Mouse (Mus musculus) thymus, adult 18-20 months (tissue): Measurements from ENCODE around the gene Rab3a.

ENCODE experiments used
- DNase-seq, 2 experiments: peaks; one replicate each; pipeline ENCODE4 v3.0.0; 2022; ENCODE audit warnings: mixed read lengths in 2 of 2

The Rab3a gene

DNA sequence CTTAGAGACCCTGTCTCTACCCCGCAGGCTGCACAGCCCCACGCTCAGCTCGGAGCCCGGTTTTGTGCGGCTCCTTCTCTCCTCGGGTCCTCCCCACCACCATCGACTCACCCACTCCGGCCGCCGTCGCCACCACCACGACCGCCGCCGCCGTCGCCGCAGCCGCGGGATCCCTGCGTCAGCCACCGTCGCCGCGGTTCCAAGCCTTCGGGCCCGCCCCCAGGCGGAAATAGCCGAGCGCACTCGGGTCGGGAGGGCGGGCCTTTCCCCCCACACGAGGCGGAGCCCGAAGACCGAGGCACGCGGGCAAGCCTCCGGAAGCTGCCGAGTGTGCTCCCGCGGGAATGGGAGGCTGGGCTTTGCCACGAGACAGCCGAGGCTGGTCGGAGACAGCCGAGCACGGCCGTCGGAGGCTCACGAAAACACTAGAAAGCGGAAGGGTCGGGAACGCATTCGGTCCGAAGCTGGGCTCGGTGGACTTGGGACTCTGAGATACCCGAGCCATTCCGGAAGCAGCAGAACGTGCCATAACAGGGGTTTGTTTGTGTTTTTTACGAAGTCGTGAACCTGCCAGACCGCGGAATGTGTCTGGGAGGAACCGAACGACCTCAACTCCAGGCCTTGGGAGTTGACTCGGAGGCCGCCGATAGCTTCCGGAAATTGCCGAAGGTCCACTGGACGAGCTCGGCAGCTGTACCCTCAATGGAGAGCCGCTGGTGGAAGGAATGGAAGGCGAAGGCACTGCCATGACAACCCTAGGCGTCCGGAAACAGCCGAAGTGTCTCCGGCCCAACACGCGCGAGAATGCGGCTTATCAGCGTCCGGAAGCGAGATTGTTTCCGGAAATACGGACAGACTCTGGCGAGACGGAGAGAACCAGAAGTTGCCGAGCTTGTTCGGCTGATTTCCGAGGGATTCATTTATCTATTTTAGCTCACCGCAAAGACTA is 22.3 kb downstream of the Rab3a start, which contains the start of gene Pik3r2:
Gene Pik3r2 (minus strand): TSS at position 218 of the 949 bp plus-strand sequence.
- DNase-seq = peak; percentile 93

DNA sequence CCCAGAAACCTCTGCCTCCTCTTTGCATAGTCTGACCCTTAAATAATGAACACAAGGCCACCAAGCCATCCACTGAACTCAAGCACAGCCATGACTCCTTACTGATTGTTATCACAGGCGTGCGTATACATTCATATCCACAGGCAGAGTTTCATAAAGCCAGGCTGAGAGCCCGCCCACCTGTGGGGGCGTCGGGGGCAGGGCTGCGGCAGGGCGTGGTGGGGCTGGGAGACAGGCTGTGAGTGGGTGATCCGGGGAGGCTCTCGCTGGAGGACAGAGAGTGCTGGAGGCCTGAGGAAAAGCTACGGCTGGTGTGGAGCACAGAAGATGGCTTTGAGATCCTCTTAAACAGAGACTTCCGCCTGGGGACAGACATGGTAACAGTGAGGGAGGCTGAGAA is 25.6 kb downstream of the Rab3a start:
- no peak for DNase-seq

DNA sequence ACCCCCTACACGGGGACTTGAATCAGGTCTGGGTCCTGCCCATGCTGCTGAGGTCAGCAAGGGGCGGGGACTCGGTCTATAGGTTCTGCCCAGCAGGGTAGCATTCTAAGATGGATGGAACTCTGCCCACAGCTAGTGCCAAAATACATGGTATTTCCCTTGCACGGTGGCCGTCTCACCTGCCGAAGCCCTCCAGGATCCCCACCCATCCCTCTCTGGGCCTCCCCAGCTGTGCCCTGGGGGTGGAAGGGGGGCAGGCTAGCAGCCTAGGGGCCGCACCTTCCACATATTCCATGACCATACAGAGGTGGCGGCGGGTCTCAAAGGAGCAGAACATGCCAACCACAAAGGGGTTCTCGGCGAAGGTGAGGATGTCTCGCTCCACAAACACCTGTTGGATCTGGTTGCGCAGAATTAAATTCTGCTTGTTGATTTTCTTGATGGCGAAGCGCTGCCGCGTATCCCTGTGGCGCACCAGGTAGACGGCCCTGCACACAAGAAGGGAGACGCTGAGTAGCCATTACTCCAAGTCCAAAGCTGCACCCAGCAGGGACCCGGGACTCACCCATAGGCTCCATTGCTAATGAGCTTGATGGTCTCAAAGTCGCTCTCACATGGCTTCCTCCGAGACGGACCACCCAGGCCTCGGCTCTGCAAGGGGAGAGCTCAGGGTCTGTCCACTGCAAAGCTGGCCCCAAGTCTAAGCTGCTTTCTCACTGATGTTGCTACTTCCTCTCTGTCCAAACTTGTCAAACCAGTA is 32.0 kb downstream of the Rab3a start:
- DNase-seq = no peak

DNA sequence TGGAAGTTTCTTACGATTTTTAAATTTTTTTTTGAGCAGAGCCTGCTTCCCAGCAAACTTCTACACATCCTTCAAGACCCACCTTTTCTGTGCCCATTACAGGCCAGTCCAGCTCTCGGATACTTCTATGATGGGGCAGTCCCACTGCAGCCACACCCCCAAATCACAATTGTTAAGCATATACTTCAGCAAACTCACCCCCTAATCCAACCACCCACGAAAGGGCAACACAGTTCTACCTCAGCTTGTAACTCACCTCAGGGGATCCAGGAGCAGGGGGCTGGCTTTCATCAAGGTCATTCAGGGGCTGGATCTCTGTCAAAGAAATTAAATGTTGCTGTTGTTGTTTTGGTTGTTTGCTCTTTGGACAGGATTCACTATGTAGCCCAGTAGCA is 32.6 kb downstream of the Rab3a start:
- DNase-seq = no peak

DNA sequence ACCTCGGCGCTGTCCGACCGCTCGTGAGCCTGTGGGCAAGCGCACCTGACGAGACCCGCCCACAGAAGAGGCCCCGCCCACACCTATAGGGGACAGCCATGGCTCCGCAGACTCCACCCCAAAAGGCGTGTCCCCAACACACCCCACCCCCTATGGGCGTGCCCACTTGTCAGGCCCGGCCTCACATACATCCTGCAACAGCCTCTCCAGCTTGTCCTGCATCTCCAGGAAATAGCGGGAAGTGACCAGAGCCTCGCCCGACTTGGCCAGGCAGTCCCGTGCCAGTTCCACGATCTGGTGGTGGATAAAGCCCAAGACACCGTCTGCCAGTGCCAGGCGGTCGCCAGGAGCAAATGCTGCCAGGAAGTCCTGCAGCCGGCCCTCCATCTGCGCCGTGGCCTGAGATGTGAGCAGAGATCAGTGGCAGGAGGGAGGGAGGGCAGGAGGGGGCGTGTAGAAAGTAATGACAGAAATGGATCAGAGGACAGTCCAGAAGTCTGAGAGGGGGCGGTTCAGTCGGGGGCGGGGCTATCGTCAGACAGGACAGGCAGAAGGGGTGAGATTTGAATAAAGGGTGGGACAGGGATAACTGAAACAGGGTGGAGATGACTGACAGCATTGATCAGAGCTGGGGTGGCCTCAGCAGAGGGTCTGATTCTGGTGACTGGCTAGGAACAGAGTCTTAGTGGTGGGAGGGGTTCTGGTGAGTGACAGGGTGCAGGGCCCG is 33.6 kb downstream of the Rab3a start:
- DNase-seq = no peak

DNA sequence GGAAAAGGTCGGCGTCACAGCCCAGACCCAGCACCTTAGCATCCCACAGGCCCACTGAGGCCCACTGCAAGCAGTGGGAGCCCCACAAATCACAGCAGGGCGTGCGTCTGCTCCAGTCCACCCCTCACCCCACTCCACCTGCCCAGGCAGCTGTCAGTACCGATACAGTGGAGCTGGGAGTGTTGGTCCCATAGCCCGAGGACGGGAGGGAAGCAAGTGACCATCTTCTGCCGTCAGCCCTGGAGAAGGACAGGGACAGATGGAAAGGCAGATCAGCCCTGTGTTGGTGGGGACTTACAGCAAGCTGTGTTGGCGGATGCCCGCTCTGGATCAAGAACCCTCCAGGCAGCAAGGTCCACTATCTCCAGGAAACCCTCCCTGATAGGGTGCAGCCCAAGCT is 34.6 kb downstream of the Rab3a start:
- no peak for DNase-seq

DNA sequence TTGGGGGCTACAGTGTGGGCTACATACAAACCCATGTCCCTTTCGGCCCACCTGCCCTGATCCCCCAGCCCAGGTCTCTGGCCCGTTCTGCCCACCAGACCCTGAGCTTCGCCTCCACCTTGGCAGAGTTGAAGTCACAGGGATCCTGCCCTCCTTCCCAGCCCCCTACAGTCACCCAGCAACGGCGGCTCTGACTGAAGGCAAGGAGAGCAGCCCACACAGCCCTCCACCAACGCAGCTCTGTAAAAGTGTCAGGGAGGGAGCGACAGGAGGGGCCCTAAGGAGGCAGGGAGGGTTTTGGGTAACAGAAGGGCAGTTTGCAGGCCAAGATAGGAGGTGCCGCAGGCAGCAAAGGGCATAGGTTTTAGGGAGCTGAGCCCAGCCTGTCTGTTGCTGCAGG is 36.4 kb downstream of the Rab3a start:
- DNase-seq = no peak

DNA sequence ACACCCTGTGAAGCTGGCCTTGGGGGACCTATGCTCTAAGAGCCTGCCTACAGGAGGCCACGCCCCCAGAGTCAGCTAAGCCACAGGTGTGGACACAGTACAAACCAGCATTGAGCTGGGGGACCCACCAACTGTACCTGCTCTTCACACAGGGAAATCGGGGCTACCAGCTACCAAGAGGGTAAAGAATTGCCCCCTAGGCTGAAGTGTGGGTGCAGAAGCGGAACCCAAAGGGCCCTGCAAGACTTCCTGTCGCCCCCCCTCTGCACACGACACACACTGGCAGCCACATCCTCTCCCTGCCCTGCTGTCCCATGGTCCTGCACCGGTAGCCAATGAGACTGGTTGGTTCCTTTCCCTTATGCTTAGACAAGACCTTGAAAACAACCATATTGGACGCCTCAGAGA is 36.8 kb downstream of the Rab3a start:
- DNase-seq = peak; percentile 69 to 85

DNA sequence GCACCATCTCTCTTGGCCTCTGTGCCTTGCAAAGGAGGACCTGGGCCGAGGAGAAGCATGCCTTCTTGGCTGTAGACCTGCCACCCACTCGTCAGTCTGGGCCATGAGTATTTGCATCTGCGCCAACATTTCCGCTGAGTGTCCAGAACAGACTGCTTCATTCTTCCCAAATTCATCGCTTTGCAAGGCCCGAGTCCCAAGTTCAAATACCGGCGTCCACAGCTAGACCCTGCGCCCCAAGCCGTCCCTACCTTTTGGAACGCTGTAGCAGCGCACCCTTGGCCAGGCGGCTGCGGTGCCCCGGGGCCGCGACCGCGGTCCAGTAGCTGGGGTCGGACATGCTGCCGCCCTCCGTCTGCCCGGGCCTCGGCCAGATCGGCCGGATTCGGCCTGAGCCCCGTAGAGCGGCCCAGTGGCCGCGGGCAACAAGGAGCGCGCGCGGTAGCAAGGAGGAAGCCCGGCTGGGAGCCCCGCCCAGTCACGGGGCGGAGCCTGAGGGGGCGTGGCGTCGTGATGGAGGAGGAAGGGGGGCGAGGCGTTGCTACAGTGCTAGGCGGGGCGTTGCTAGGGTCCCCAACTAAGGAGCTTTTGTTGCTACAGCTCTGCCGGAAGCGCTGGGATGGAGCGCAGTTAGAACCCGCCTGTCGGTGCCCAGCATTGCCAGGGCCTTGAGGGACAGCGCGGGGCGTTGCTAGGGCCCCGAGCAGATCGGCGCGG is 37.7 kb downstream of the Rab3a start:
- peak; percentile 96 to 98 for DNase-seq

DNA sequence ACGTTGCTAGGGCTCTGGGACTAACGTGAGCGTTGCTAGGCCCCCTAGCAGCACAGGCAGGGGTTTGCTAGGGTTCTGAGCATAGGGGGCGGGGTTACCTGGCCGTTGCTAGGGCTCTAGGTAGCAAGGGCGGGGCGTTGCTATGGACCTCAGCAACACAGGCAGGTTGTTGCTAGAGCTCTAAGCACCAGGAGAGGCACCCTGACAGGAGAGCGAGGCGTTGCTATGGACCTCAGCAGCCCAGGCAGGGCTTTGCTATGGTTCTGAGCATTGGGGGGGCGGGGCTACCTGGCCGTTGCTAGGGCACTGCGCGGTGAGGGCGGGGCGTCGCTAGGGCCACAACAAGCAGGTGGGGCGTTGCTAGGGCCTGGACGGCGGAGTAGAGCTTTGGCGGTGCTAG is 38.2 kb downstream of the Rab3a start:
- DNase-seq = no peak

DNA sequence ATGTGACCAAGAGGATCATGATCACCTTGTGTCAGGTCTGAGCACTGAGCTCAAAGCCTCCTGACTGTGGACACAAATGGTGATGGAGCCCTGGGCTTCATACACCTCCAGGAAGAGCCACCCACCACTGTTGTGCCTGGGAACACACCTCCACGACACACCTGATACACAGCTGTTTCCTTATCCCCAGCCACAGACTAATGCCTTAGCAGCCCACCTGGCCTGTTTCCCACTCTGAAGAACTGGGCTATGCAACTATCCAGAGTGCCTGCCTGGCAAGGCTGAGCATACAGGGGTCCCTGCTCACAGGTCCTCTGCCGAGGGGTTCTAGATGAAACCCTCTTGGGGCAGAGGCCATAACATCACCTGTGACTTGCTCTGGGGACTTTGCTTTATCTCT is 39.7 kb downstream of the Rab3a start:
- no peak for DNase-seq

DNA sequence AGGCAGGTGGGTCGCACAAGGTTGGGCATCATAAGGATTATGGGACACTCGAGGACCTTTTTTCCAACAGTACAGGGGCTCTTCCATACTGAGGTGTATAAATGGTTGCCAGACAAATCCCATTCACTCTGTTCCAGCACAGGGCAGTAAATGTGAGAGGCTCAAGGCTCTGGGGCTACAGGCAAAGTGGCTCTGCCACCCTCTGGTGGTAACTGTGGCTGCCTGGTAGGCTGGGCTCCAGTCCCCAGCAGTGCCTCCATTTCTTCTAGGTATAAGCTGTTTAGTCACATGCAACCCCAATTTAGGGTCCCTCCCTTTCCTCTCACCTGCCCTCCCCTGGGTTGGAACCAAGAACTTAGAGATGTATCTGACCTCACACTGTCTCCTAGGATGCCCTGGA is 40.9 kb downstream of the Rab3a start:
- no peak for DNase-seq

DNA sequence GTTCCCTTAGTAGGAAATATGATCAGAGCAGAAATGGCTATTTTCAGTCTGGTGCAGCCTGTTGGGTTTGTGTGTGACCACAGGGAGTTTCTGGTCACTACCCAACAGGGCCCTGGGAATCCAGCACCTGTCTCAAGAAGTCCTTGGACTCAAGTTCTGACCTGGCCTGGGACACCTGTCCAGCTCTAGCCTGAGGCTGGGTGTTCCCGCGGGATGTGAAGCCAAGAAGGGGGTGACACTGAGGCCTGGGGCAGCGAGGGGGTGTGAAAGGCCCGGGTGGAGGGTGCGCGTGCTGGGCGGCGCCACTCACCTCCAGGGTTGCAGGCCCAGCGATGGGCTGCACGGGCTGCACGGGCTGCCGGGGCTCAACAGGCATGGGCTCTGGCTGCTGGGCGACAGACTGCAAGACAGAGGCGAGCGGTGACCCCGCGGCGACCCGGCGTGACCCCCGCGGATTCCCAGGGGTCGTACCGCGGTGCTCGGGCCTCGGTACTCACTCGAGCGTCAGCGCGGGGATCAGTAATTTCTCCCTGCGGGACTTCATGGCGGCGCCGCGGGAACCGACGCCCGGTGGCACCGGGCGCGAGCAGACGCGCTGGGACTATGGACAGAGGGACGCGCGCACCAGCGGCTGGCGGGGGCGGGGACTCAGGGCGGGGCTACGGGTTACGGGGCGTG is 42.1 kb downstream of the Rab3a start:
- no peak for DNase-seq

DNA sequence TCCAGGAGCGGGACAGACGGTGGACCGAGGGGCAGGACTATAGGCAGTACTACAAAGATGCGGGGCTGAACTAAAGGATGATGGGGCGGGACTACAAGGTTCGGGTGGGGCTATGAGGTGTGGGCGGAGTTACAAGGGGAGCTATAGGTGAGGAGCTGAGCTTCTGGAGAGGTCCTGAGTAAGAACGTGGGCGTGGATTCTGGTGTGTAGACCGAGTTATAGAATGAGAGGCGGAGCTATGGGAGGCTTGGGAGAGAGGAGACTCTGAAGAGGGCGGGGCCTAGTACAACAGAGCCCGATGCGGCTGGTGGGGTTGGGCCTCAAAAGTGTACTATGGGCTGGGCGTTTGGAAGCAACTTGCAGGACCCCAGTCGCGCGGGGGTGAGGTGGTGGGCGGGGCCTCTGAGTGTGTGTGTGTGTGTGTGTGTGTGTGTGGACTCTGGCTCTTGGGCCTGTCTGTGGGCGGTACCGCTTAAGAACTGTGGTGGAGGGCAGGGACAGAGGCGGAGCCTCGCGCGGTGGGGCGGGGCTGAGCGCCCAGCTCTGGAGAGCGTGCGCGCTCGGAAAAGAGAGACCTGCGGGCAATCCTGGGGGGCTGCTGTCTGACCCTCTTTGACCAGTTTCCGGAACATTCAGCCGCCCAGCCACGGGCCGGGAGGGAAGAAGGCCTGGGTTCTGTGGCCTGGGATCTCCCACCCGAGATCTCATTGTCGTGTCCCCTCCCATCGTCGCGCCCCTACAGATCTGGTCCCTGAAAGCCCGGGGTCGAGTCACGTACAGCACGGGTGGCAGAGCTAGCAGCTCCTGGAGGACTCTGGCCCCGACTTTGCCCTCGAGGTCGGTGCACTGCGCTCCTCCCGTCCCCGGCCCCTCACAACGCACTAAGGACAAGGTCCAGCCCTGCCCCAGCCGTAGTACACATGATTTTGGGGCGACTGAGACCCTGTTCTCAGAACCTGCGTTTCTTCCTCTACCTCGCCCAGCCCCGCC is 42.9 kb downstream of the Rab3a start:
- peak; percentile 64 to 81 for DNase-seq

DNA sequence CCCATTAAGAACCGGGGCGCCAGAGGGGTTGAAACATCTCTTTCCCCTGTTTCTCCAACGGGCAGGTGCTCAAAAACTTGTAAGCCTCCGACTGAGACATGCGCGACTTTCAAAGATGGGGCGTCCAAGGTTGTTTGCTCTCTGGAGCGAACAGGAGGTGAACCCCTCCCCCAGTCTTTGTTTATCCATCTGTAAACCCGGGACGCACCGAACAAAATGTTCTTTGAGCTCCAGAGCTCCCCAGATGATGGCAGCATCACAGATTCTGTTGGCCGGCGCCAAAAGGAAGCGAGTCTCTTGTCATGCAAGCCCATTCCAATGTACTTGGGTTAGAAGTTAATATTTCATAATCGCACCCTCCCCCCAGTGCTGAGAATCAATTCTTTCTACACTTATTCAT is 43.8 kb downstream of the Rab3a start:
- DNase-seq = no peak

DNA sequence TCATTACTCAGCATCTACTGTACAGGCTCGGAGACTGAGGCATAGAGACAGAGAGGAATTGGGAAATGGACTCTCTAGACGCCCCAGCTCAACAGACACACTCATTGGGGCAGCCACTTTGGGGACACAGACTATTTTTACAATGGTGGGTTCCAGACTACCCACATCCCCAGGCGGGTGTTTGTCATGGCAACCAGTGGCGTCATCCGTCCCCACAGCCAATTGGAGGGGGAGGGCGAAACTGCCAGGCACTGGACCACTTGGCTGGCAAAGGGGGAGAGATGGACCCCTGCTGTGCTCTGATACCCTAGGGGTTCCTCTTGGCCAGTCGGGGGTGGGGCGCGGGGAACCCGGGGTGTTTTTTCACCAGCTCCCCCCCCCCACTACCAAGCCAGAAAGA is 46.2 kb downstream of the Rab3a start:
- DNase-seq = no peak

DNA sequence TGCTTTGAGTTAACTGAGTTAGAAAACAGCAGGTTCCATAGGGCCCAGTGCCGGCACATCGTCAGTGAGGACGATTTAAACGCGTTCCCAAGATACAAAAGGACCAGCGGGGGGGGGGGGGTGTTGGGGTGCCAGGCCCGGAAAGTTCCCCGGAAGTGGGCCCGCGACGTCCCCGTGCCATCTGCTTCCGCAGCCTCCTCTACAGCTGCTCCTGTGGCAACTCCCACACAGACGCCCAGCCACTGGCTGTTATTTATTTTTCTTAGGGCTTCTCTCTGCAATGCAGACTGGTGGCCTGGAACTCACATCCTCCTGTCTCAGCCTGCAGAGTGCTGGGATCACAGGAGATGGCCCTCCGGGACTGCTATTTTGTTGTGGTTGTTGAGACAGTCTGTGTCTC is 46.7 kb downstream of the Rab3a start:
- peak in 1 of 2 experiments; percentile 68 for DNase-seq

DNA sequence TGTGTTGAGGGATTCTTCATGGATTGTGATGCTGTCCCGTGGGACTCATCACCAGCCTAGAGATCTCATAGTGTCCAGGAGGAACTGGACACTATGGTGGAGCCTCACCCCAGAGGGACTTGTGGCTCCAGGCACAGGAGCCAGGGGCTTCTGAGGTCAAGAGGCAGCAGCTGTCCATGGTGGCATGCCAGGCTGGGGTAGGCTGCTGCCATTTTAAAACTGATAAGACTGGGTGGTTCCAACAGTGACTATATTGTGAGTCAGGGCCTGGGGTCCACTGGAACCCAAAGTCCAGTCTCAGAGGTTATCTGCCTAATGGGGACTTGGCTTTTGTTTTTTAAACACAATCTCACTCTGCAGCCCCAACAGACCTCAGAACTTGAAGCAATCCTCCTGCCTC is 47.4 kb downstream of the Rab3a start:
- DNase-seq = no peak

DNA sequence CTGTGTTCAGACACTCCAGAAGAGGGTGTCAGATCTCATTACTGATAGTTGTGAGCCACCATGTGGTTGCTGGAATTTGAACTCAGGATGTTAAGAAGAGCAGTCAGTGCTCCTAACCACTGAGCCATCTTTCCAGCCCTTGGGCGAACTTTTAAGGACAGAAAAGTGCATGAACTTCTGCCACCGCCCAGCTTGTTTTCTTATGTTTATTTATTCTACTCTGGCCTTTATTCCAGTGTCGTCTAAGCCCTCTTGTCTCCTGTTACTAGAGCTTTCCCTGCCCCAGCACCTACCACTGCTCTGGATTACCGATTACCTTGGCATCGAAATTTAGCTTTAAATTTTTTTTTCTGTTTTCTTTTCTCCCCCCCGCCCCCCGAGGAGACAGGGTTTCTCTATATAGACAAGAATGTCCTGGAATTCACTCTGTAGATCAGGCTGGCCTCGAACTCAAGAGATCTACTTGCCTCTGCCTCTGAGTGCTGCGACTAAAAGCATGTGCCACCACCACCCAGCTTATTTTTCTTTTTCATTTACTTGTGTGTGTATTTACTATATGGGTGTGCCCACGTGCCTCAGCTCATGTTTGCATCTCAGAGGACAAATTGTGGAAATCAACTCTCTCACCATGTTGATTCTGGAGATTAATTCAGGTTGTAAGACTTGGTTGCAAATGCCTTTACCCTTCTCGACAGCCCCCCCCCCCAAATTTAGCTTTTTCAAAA is 48.5 kb downstream of the Rab3a start:
- DNase-seq = no peak
